Mouse (Mus musculus) embryonic facial prominence, embryonic 13.5 days (tissue): ENCODE data around the gene Fxyd5. TPM values are rescaled to one million over a fixed set of nuclear protein-coding genes. Genes with fewer than 3 reads are reported as not detected.
A peak's percentile ranks its signal among the peaks of the same experiment; 100 is the strongest.

ENCODE experiments used
- ATAC-seq: fragments of 200-750 bp; cut with Nextera tagmentation; 2 replicates; pipeline ENCODE4 v1.8.0; 2017; ENCODE audit warnings: low read depth; ENCODE audit not compliant: insufficient number of reproducible peaks, insufficient read depth, low FRiP score, low TSS enrichment
- H3K27ac ChIP-seq: fragments of 300-500 bp; sonication (generic); 2 replicates; pipeline ENCODE4 v1.5.1; 2015; ENCODE audit warnings: moderate library complexity, mild to moderate bottlenecking, inconsistent platforms
- H3K27me3 ChIP-seq: fragments of 300-500 bp; sonication (generic); 2 replicates; pipeline ENCODE4 v1.6.1; 2015; ENCODE audit warnings: mild to moderate bottlenecking, inconsistent platforms
- H3K36me3 ChIP-seq: fragments of 300-500 bp; sonication (generic); 2 replicates; pipeline ENCODE4 v1.6.1; 2015; ENCODE audit warnings: mild to moderate bottlenecking, inconsistent platforms
- H3K4me1 ChIP-seq: fragments of 300-500 bp; sonication (generic); 2 replicates; pipeline ENCODE4 v1.6.1; 2015; ENCODE audit warnings: inconsistent platforms
- H3K4me2 ChIP-seq: fragments of 300-500 bp; sonication (generic); 2 replicates; pipeline ENCODE4 v1.6.1; 2015; ENCODE audit warnings: moderate library complexity, mild to moderate bottlenecking, inconsistent platforms
- H3K4me3 ChIP-seq: fragments of 300-500 bp; sonication (generic); 2 replicates; pipeline ENCODE4 v1.5.1; 2015; ENCODE audit warnings: mild to moderate bottlenecking, inconsistent platforms
- H3K9ac ChIP-seq: fragments of 300-500 bp; sonication (generic); 2 replicates; pipeline ENCODE4 v1.6.1; 2015; ENCODE audit warnings: mild to moderate bottlenecking, inconsistent platforms
- H3K9me3 ChIP-seq: fragments of 300-500 bp; sonication (generic); 2 replicates; pipeline ENCODE4 v1.6.1; 2016; ENCODE audit warnings: inconsistent platforms
- WGBS: fragments of 180-500 bp; shearing (Covaris S2); methylation state at CpG from one replicate; pipeline ENCODE4 v1.1.7; 2015; ENCODE audit warnings: mixed read lengths; 5-methylcytosine and 5-hydroxymethylcytosine counted together
- polyA plus RNA-seq: library from polyadenylated mRNA; unstranded; fragments of >200 nt; fragmentation: Nextera tagmentation; extraction: Ambion mirVana; gene quantifications from 2 replicates; pipeline ENCODE4 v1.2.1, GENCODE M21; 2015

Fxyd5 gene
- polyA plus RNA-seq, 1 experiment from 2014 or later: 20.7 TPM

DNA sequence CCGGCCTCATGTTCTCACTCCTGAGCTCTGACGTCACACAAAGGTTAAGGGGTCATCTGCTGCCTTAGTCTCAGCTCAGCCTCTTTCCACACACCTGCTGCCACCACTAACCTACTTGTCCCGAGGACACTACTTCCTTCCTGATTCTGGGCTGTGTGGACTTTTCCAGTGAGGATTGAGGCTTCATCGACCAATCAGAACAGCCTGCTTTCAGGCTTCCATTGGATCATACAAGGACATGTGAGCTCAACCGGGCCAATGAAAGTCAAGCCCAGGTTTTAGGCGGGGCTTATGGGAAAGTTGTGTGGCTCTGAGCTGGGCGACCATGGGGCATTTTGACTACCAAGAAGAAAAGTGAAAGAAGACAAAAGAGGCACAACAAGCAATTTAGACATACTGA lies 5.4 kb downstream of the Fxyd5 start:
- Histone ChIP-seq H3K9ac (no peak overlapping the region), H3K9me3 (no peaks in the 10 kb centered on the region), H3K27ac (no peak overlapping the region), H3K27me3 (peaks cover 26% of the 10 kb centered on the region), H3K36me3 (no peaks in the 10 kb centered on the region), H3K4me3 (no peak overlapping the region), H3K4me2 (no peak overlapping the region), H3K4me1 (peaks cover 5% of the 10 kb centered on the region)
- WGBS: 83% methylated on average over 7 of the region's 7 CpGs
- ATAC-seq: no peak

GRCm38 (mm10) chr7:31035291-31035690 lies 7.0 kb downstream of the Fxyd5 start:
- Histone ChIP-seq H3K9me3 (no peaks in the 10 kb centered on the region), H3K36me3 (no peaks in the 10 kb centered on the region), H3K4me2 (no peak overlapping the region), H3K27me3 (peaks cover 11% of the 10 kb centered on the region), H3K9ac (no peak overlapping the region), H3K4me3 (no peak overlapping the region), H3K27ac (no peak overlapping the region), H3K4me1 (no peaks in the 10 kb centered on the region)
- 81% methylated on average over 11 of the region's 11 CpGs for WGBS
- no peak for ATAC-seq

GRCm38 (mm10) chr7:31034789-31035188 lies 7.5 kb downstream of the Fxyd5 start:
- Histone ChIP-seq H3K4me1 (no peaks in the 10 kb centered on the region), H3K4me2 (no peak overlapping the region), H3K9me3 (no peaks in the 10 kb centered on the region), H3K4me3 (no peak overlapping the region), H3K27ac (no peak overlapping the region), H3K27me3 (peaks cover 6% of the 10 kb centered on the region; the same call in 1 of the 2 replicates), H3K36me3 (no peaks in the 10 kb centered on the region), H3K9ac (no peak overlapping the region)
- WGBS: 66% methylated on average over 11 of the region's 11 CpGs
- ATAC-seq: no peak

DNA sequence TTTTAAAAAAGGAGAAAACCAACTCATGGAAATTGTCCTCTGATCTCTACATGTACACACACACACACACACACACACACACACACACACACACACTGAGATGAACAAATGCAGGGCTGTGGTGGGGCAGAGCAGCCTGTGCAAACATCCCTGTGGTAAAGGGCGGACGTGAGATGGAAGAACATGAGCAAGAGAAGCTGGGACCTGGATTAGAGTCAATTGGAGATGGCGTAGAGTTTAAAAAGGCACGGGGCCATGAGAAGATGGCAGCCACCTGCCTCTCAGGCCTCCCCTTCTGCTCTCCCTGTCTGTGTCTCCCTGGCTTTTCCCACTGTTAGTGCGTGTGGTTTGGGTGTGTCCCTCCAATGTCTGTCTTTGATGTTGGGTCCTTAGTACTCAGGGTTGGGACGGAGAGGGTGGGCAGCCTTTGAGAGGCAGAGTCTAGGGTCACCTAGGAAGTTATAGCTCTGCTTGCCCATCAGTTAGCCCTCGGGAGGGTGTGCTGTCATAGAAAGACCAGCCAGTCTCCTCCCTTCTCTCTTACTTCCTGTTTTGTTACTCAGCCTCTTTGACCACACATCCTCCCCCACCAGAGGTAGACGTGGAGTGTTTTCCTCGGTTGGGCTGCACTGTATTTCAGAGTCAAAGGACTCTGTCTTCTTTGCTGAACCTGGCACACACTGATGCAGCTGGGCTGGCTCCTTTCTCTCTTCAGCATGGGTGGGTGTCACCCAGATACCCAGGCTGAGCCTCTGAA lies 8.7 kb downstream of the Fxyd5 start:
- no peaks in the 10 kb centered on the region for H3K36me3 ChIP-seq
- H3K27ac ChIP-seq: no peak overlapping the region
- no peak overlapping the region for H3K9ac ChIP-seq
- no peaks in the 10 kb centered on the region for H3K4me1 ChIP-seq
- H3K9me3 ChIP-seq: no peaks in the 10 kb centered on the region
- no peak for ATAC-seq
- H3K4me3 ChIP-seq: no peak overlapping the region
- no peaks in the 10 kb centered on the region for H3K27me3 ChIP-seq
- H3K4me2 ChIP-seq: no peak overlapping the region
- 68% methylated on average over 9 of the region's 9 CpGs for WGBS

DNA sequence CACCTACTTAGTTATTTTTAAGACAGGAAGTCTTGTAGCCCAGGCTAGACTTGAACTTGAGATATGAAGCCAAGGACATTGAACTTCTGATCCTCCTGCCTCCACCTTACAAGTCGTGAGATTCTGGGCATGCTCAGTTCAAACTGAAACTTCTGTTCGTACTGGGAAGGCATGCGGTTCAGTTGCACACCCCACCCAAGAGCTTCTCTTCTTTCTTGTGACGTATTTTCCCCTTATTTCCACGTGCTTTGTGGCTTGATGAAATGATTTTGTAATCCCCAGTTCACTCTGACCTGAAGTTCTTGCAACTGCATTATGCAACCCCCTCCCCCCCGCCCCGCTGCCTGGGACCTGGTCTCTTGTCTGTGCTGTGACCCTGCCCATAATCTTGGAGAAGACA lies 10.6 kb downstream of the Fxyd5 start:
- no peak overlapping the region for H3K4me3 ChIP-seq
- H3K9ac ChIP-seq: no peak overlapping the region
- no peak for ATAC-seq
- H3K27me3 ChIP-seq: no peaks in the 10 kb centered on the region
- no peaks in the 10 kb centered on the region for H3K9me3 ChIP-seq
- no peaks in the 10 kb centered on the region for H3K36me3 ChIP-seq
- WGBS: 76% methylated on average over 7 of the region's 7 CpGs
- H3K27ac ChIP-seq: no peak overlapping the region
- no peak overlapping the region for H3K4me2 ChIP-seq
- H3K4me1 ChIP-seq: no peaks in the 10 kb centered on the region

DNA sequence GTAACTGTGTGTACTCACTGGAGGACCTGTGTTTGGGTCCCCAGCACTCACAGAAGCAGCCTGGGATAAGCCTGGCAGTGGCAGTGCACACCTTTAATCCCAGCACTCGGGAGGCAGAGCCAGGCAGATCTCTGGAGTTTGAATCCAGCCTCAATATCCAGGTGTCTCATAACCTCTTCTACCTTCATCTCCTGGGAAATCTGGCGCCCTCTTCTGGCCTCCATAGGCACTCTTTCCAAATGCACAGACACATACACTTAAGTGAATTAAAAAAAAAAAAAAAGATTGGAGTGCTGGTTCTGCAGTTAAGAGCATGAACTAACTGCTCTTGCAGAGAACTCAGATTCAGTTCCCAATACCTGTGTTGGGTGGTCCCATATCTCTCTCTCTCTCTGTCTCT lies 11.6 kb downstream of the Fxyd5 start:
- no peak for ATAC-seq
- no peak overlapping the region for H3K4me3 ChIP-seq
- no peaks in the 10 kb centered on the region for H3K9me3 ChIP-seq
- 78% methylated on average over 2 of the region's 2 CpGs for WGBS
- H3K36me3 ChIP-seq: no peaks in the 10 kb centered on the region
- no peak overlapping the region for H3K27ac ChIP-seq
- H3K4me2 ChIP-seq: no peak overlapping the region
- H3K27me3 ChIP-seq: no peaks in the 10 kb centered on the region
- no peak overlapping the region for H3K9ac ChIP-seq
- no peaks in the 10 kb centered on the region for H3K4me1 ChIP-seq

- H3K4me3 ChIP-seq: no peak overlapping the region
- no peak for ATAC-seq
- H3K27ac ChIP-seq: no peak overlapping the region
- H3K36me3 ChIP-seq: no peaks in the 10 kb centered on the region
- H3K27me3 ChIP-seq: no peaks in the 10 kb centered on the region
- no peak overlapping the region for H3K9ac ChIP-seq
- WGBS: 72% methylated on average over 8 of the region's 8 CpGs
- H3K4me2 ChIP-seq: no peak overlapping the region
- 0 out of 2 replicates have a peak, but pooled peaks cover 4% of the 10 kb centered on the region for H3K4me1 ChIP-seq
- no peaks in the 10 kb centered on the region for H3K9me3 ChIP-seq
Observed at GRCm38 (mm10) chr7:31028609-31029008, 13.7 kb downstream of the Fxyd5 start.

DNA sequence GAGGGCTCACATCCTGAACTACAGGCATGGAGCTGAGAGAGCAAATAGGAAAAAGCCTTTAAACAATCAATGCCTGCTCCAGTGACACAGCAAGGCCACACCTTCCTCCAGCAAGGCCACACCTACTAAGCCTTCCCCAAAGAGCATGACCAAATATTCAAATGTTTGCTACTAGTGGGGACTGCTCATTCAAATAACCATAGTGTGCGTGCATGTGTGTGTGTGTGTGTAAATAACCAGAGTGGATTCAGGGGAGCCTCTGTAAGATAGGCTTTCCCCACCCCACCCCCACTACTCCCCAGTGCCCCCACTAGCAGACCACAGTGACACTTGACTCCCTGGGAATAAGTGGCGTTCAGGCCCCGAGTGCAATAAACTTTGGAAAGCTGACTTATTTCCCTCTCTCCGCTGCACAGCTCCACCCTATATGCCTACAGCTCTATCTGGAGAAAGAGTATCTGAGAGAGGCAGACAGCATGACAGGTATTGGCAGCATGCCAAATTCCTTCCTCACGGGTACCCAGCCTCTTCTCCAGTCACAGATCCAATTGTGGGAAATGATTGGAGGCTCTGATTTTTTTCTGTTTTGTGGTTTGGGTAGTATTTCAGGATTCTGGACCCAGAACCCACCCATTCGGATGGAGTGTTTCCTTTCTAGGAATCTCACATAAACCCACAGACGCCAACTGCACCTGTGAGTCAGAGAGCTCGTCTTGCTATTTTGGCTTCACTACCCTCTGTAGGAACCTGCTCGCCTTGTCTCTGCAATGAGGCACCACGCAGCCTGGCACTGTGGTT lies 25.0 kb downstream of the Fxyd5 start:
- Histone ChIP-seq H3K36me3 (no peaks in the 10 kb centered on the region), H3K9ac (no peak overlapping the region), H3K27me3 (no peaks in the 10 kb centered on the region), H3K9me3 (no peaks in the 10 kb centered on the region), H3K4me3 (no peak overlapping the region), H3K4me2 (0 out of 2 replicates have a peak overlapping the region, but pooled peaks have one; percentile 16), H3K27ac (peak overlapping the region; percentile 68), H3K4me1 (peaks cover 20% of the 10 kb centered on the region)
- peak; percentile 81 for ATAC-seq
- WGBS: 16% methylated on average over 10 of the region's 10 CpGs

DNA sequence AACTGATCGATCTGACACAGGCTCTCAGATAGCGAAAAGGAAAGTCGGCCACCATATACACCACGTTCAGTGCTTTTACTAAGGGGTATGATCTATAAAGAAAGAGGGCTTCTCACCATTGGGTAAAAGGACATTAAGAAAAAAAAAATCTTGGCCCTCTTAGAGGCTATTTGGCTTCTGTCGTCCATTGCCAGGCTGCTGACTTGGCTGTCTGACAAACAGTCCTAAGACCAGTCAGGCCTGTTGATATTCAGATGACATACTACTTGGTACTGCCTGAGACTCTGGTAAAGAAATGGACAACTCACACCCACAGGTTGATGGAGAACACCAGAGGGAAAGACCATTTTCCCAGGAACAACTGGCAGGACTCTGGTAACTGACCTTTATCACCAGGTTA lies 29.3 kb downstream of the Fxyd5 start:
- WGBS: 72% methylated on average over 5 of the region's 5 CpGs
- ATAC-seq: no peak
- Histone ChIP-seq H3K9me3 (no peaks in the 10 kb centered on the region), H3K27me3 (no peaks in the 10 kb centered on the region), H3K4me1 (peaks cover 17% of the 10 kb centered on the region), H3K4me3 (no peak overlapping the region), H3K4me2 (no peak overlapping the region), H3K27ac (no peak overlapping the region), H3K36me3 (no peaks in the 10 kb centered on the region), H3K9ac (no peak overlapping the region)

DNA sequence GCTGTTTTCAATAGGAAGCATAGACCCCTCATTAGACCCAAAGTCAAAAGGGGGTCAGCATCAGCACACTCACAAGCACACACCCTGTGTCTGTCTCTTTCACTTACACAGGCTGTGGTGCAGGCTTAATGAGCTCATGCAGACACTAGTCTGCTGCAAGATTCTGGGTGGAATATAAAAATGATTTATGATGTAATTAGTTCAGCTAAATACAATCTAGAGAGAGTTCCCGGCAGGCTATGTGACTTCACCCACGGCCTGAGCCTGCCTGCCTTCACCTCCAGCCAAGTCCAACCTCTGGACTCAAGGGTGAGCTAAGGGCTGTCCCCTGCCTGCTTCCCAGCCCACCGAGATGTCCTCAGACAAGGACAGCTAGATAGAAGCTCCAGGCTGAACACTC lies 33.4 kb downstream of the Fxyd5 start:
- no peak overlapping the region for H3K27ac ChIP-seq
- no peaks in the 10 kb centered on the region for H3K27me3 ChIP-seq
- no peak overlapping the region for H3K9ac ChIP-seq
- no peaks in the 10 kb centered on the region for H3K4me1 ChIP-seq
- ATAC-seq: no peak
- H3K36me3 ChIP-seq: no peaks in the 10 kb centered on the region
- H3K4me2 ChIP-seq: no peak overlapping the region
- WGBS: 78% methylated on average over 3 of the region's 3 CpGs
- no peak overlapping the region for H3K4me3 ChIP-seq
- H3K9me3 ChIP-seq: no peaks in the 10 kb centered on the region

- H3K4me2 ChIP-seq: no peak overlapping the region
- H3K36me3 ChIP-seq: no peaks in the 10 kb centered on the region
- H3K4me1 ChIP-seq: no peaks in the 10 kb centered on the region
- no peak for ATAC-seq
- WGBS: 46% methylated on average over 1 of the region's 1 CpGs
- no peak overlapping the region for H3K4me3 ChIP-seq
- H3K27ac ChIP-seq: no peak overlapping the region
- no peak overlapping the region for H3K9ac ChIP-seq
- H3K9me3 ChIP-seq: no peaks in the 10 kb centered on the region
- H3K27me3 ChIP-seq: no peaks in the 10 kb centered on the region
Observed at GRCm38 (mm10) chr7:31008175-31008574, 34.1 kb downstream of the Fxyd5 start.

GRCm38 (mm10) chr7:31007775-31008174 lies 34.5 kb downstream of the Fxyd5 start:
- no peaks in the 10 kb centered on the region for H3K4me1 ChIP-seq
- no peak for ATAC-seq
- no peaks in the 10 kb centered on the region for H3K27me3 ChIP-seq
- H3K36me3 ChIP-seq: no peaks in the 10 kb centered on the region
- 83% methylated on average over 1 of the region's 1 CpGs for WGBS
- no peak overlapping the region for H3K4me3 ChIP-seq
- H3K27ac ChIP-seq: no peak overlapping the region
- no peak overlapping the region for H3K4me2 ChIP-seq
- H3K9ac ChIP-seq: no peak overlapping the region
- H3K9me3 ChIP-seq: no peaks in the 10 kb centered on the region
